Mouse (Mus musculus) heart, postnatal 0 days (tissue): ENCODE measurements around the gene Ppm1b.

ENCODE experiments used
- CTCF ChIP-seq: IDR thresholded peaks from 2 replicates; pipeline ENCODE4 v1.5.1; 2016; ENCODE audit warnings: antibody characterized with exemption, control low read depth, low read depth
- EP300 ChIP-seq: IDR thresholded peaks from 2 replicates; pipeline ENCODE4 v1.6.1; 2016; ENCODE audit warnings: antibody characterized with exemption, low read depth

DNA sequence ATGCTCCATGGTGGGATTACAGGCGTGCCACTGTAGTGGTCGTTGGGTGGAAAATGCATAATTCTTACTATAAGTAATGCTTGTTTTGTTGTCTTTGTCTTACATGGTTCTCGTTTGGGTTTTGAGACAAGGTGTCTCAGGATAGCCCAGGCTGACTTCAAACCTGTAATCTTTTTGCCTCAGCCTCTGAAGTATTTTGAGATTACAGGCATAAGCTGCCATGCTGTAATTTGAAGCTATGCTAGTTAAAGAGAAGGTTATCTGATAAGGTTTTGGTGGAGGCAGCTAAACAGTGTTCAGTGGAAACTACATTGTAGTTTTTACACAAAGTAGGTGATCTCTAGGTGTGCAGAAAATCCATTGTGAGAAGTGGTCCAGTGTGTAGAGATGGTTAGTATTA lies 61.8 kb downstream of the Ppm1b start:
- TF ChIP-seq EP300 = no peak
- no peak for TF ChIP-seq CTCF
